In genomic region chr11:75431307-75431706, GRCm38 (mm10) we compare ENCODE assay signal across 9 mouse cellular contexts. TPM values are rescaled to one million over a fixed set of nuclear protein-coding genes. Genes with fewer than 3 reads are reported as not detected.
DNase-seq lines count a peak whose midpoint lies in the region; ATAC-seq and TF ChIP-seq lines count a peak whose summit lies in the region.
"Had no signal": no experiment of that assay in that cellular context is flagged by ENCODE, and none has a peak within 500 bp of the region (broad histone marks: within the 10 kb centered on the region; RNA-seq: fewer than 3 reads in every experiment).

No protein-coding gene starts in this region.

- no peak for TF ChIP-seq CTCF in heart, adult 2 months (IDR thresholded peaks at IDR 0.05)

- intact Hi-C loops in heart, adult 2 months (cut with DNase I): no loop called here
- intact Hi-C loops in left cerebral cortex, postnatal 36 days (cut with DNase I): no loop called here
- intact Hi-C loops in heart, postnatal 14 days (cut with DNase I): no loop called here

- peak; percentile 29 to 30 for DNase-seq in heart, adult 2 months
- DNase-seq in heart, adult 9 months (ENCODE audit: low spot score in 2 of 2): no peak
- peak; percentile 73 to 74 for DNase-seq in cerebellum, adult 18-20 months
- peak; percentile 74 to 84 for DNase-seq in gastrocnemius, adult 8-10 months (ENCODE audit: low spot score in 2 of 2)
- DNase-seq in left cerebral cortex, postnatal 36 days (ENCODE audit: low spot score in 2 of 2): peak; percentile 62 to 65
- no peak for DNase-seq in lung, postnatal 25 days (ENCODE audit: low spot score)
- no peak for DNase-seq in heart, postnatal 14 days

- H3K4me2 ChIP-seq in kidney, embryonic 14.5 days (replicated peaks; ENCODE audit: low read depth, low read length): no peak overlapping the region

- H3K27me3 ChIP-seq in heart, adult 2 months (ENCODE audit: control insufficient read depth, insufficient read depth, low read length): no peaks in the 10 kb centered on the region
- H3K27me3 ChIP-seq in kidney, embryonic 14.5 days (ENCODE audit: control insufficient read depth, insufficient read depth, low read length): no peaks in the 10 kb centered on the region
- H3K27me3 ChIP-seq: CH12.LX had no signal

- no peaks in the 10 kb centered on the region for H3K79me2 ChIP-seq in heart, adult 2 months (replicated peaks; ENCODE audit: control insufficient read depth, insufficient read depth, low read length)

- no peak overlapping the region for H3K27ac ChIP-seq in heart, adult 2 months
- H3K27ac ChIP-seq in kidney, embryonic 14.5 days (ENCODE audit: low read depth, low read length): no peak overlapping the region

- peaks cover 3% of the 10 kb centered on the region; the same call in 1 of the 2 replicates for H3K9me3 ChIP-seq in kidney, embryonic 14.5 days (ENCODE audit: control insufficient read depth, low read length)

- TF ChIP-seq POLR2A in heart, adult 2 months (IDR thresholded peaks at IDR 0.05; ENCODE audit: insufficient read depth, low read depth, low read length): no peak

- no peaks in the 10 kb centered on the region for H3K36me3 ChIP-seq in heart, adult 2 months (ENCODE audit: control insufficient read depth, insufficient read depth, low read length)
- H3K36me3 ChIP-seq in kidney, embryonic 14.5 days (ENCODE audit: control insufficient read depth, insufficient read depth, low read length): no peaks in the 10 kb centered on the region

- no peaks in the 10 kb centered on the region for H3K4me1 ChIP-seq in heart, adult 2 months (ENCODE audit: control insufficient read depth, insufficient read depth, low read length)
- no peaks in the 10 kb centered on the region for H3K4me1 ChIP-seq in kidney, embryonic 14.5 days (ENCODE audit: control insufficient read depth, insufficient read depth, low read length)

- ATAC-seq in kidney, embryonic 14.5 days (ENCODE audit: low FRiP score, low TSS enrichment): no peak

- no peak for TF ChIP-seq EP300 in heart, adult 2 months (IDR thresholded peaks at IDR 0.05; ENCODE audit: insufficient read depth, low read depth, low read length)

- 64% methylated on average over 11 of the region's 11 CpGs for WGBS in heart, adult 2 months
- WGBS in kidney, embryonic 14.5 days: 78% methylated on average over 11 of the region's 11 CpGs

- no peak overlapping the region for H3K4me3 ChIP-seq in heart, adult 2 months
- H3K4me3 ChIP-seq in kidney, embryonic 14.5 days (ENCODE audit: low read length): no peak overlapping the region

- H3K9ac ChIP-seq in heart, adult 2 months (ENCODE audit: low read depth, low read length): no peak overlapping the region
- no peak overlapping the region for H3K9ac ChIP-seq in kidney, embryonic 14.5 days (ENCODE audit: low read depth, low read length)

RNA-seq across cellular contexts. Expression of gene Serpinf2, which starts 8.1 kb away (rescaled TPM):
- not detected for total RNA-seq in heart, adult 2 months (2021)
- polyA plus RNA-seq in heart, adult 2 months (2012; rRNA removed): 0.18 and 0.61 TPM in 2 replicates
- under 1 TPM in 1 of 4 experiments, not detected in 3; 0.38 TPM for total RNA-seq in gastrocnemius, adult 8-10 months (2022)
- under 1 TPM in 1 of 2 experiments, not detected in 1; 0.22 TPM for total RNA-seq in left cerebral cortex, postnatal 36 days (2021)
- total RNA-seq in heart, postnatal 14 days (2021): not detected
- polyA plus RNA-seq in kidney, embryonic 14.5 days (2014; fragmentation: Nextera tagmentation; extraction: Ambion mirVana): 3.9 and 8.4 TPM in 2 replicates

RNA-seq across cellular contexts. Expression of gene Serpinf1, which starts 8.8 kb away (rescaled TPM):
- total RNA-seq in heart, adult 2 months (2021): 10 to 100 TPM; 17.4 to 28.5 TPM
- polyA plus RNA-seq in heart, adult 2 months (2012; rRNA removed): 84.5 and 96.1 TPM in 2 replicates
- total RNA-seq in gastrocnemius, adult 8-10 months (2022): 10 to 100 TPM; 21.1 to 74.1 (median 37.8) TPM
- total RNA-seq in left cerebral cortex, postnatal 36 days (2021): 10 to 100 TPM; 13.9 to 18.7 TPM
- 10 to 100 TPM; 24.8 to 31.9 TPM for total RNA-seq in heart, postnatal 14 days (2021)
- polyA plus RNA-seq in kidney, embryonic 14.5 days (2014; fragmentation: Nextera tagmentation; extraction: Ambion mirVana): 118 and 120 TPM in 2 replicates

RNA-seq across cellular contexts. Expression of gene Wdr81, which starts 23.2 kb away (rescaled TPM):
- 1 to 10 TPM; 7.0 to 8.3 TPM for total RNA-seq in heart, adult 2 months (2021)
- polyA plus RNA-seq in heart, adult 2 months (2012; rRNA removed): 6.6 and 9.6 TPM in 2 replicates
- 1 to 10 TPM; 5.2 to 7.0 (median 6.2) TPM for total RNA-seq in gastrocnemius, adult 8-10 months (2022)
- 10 to 100 TPM; 20.1 to 20.4 TPM for total RNA-seq in left cerebral cortex, postnatal 36 days (2021)
- 10 to 100 TPM in 1 of 2 experiments, 1 to 10 TPM in 1; 9.2 to 10.3 TPM for total RNA-seq in heart, postnatal 14 days (2021)
- polyA plus RNA-seq in kidney, embryonic 14.5 days (2014; fragmentation: Nextera tagmentation; extraction: Ambion mirVana): 2.8 and 4.8 TPM in 2 replicates

RNA-seq across cellular contexts. Expression of gene Tlcd2, which starts 30.2 kb away (rescaled TPM):
- 1 to 10 TPM; 3.7 to 4.6 TPM for total RNA-seq in heart, adult 2 months (2021)
- polyA plus RNA-seq in heart, adult 2 months (2012; rRNA removed): 10.3 and 14.3 TPM in 2 replicates
- total RNA-seq in gastrocnemius, adult 8-10 months (2022): 1 to 10 TPM; 1.9 to 2.9 (median 2.4) TPM
- total RNA-seq in left cerebral cortex, postnatal 36 days (2021): under 1 TPM in 1 of 2 experiments, not detected in 1; 0.47 TPM
- 10 to 100 TPM; 11.8 to 11.9 TPM for total RNA-seq in heart, postnatal 14 days (2021)
- 20.7 and 21.0 TPM in 2 replicates for polyA plus RNA-seq in kidney, embryonic 14.5 days (2014; fragmentation: Nextera tagmentation; extraction: Ambion mirVana)

RNA-seq across cellular contexts. Expression of gene Prpf8, which starts 55.3 kb away (rescaled TPM):
- 10 to 100 TPM; 84.4 to 93.2 TPM for total RNA-seq in heart, adult 2 months (2021)
- polyA plus RNA-seq in heart, adult 2 months (2012; rRNA removed): 49.0 and 86.5 TPM in 2 replicates
- total RNA-seq in gastrocnemius, adult 8-10 months (2022): 10 to 100 TPM; 73.7 to 90.1 (median 78.3) TPM
- total RNA-seq in left cerebral cortex, postnatal 36 days (2021): 100 to 1,000 TPM; 127 to 138 TPM
- 10 to 100 TPM; 84.8 to 93.3 TPM for total RNA-seq in heart, postnatal 14 days (2021)
- polyA plus RNA-seq in kidney, embryonic 14.5 days (2014; fragmentation: Nextera tagmentation; extraction: Ambion mirVana): 56.4 and 103 TPM in 2 replicates

Comparison
In these comparisons a context has a peak if more than half of its experiments do, and no peak if none do; other contexts are left out.
1. DNase-seq: peak in heart, adult 2 months (2 of 2), cerebellum, adult 18-20 months (2 of 2), gastrocnemius, adult 8-10 months (2 of 2) and left cerebral cortex, postnatal 36 days (2 of 2); none in heart, adult 9 months (0 of 2), lung, postnatal 25 days (single experiment) and heart, postnatal 14 days (0 of 2).